Mouse (Mus musculus) cerebellum, adult 18-20 months (tissue): ENCODE data around the gene Olfr1352.
"Not testable (repeated sequence)": the region's sequence is repeated elsewhere in the genome, so short reads cannot be mapped to it uniquely, and the experiment has no call there.

Experiments used
- DNase-seq, 2 experiments: peaks; one replicate each; pipeline ENCODE4 v3.0.0; 2021

The Olfr1352 gene

GRCm38 (mm10) chr10:78980750-78981149 lies at the start of gene Olfr1352:
Olfr1352 (plus strand) TSS chr10:78981050.
- no peak for DNase-seq

GRCm38 (mm10) chr10:78950336-78950735 lies 30.5 kb upstream of the Olfr1352 start, which contains the start of gene Olfr8:
Olfr8 (plus strand) TSS chr10:78950636.
- DNase-seq, result not testable (repeated sequence)

GRCm38 (mm10) chr10:78963009-78963408 lies 17.8 kb upstream of the Olfr1352 start, which contains the start of gene Olfr1353:
Olfr1353 (plus strand) TSS chr10:78963309.
- DNase-seq, result not testable (repeated sequence)

- no peak for DNase-seq
Measured at GRCm38 (mm10) chr10:79012172-79012571, 31.3 kb downstream of the Olfr1352 start, which contains the start of gene Olfr1351. Olfr1351 (plus strand) TSS chr10:79012472.

GRCm38 (mm10) chr10:79028441-79028840 lies 47.6 kb downstream of the Olfr1352 start, which contains the start of gene Olfr57:
Olfr57 (plus strand) TSS chr10:79028741.
- DNase-seq, result no peak
